Mouse (Mus musculus) midbrain, embryonic 11.5 days (tissue): ENCODE data around the gene Tmem63c. TPM values are rescaled to one million over a fixed set of nuclear protein-coding genes. Genes with fewer than 3 reads are reported as not detected.

Experiments used
- ATAC-seq: fragments of 200-750 bp; cut with Nextera tagmentation; 2 replicates; pipeline ENCODE4 v1.8.0; 2017; ENCODE audit warnings: moderate TSS enrichment, moderate library complexity; ENCODE audit not compliant: low FRiP score
- DNase-seq: peaks from one replicate; pipeline ENCODE4 v3.0.0; 2015; ENCODE audit warnings: low spot score; ENCODE audit errors: missing footprints
- H3K27ac ChIP-seq: fragments of 300-500 bp; sonication (generic); 2 replicates; pipeline ENCODE4 v1.5.1; 2014; ENCODE audit warnings: low read depth, low read length
- H3K27me3 ChIP-seq: fragments of 300-500 bp; sonication (generic); 2 replicates; pipeline ENCODE4 v1.6.1; 2014; ENCODE audit warnings: mild to moderate bottlenecking, low read length, moderate library complexity, mixed read lengths; ENCODE audit not compliant: control insufficient read depth, insufficient read depth
- H3K36me3 ChIP-seq: fragments of 300-500 bp; sonication (generic); 2 replicates; pipeline ENCODE4 v1.6.1; 2014; ENCODE audit warnings: mild to moderate bottlenecking, low read length, moderate library complexity, mixed read lengths; ENCODE audit not compliant: control insufficient read depth, insufficient read depth
- H3K4me1 ChIP-seq: fragments of 300-500 bp; sonication (generic); 2 replicates; pipeline ENCODE4 v1.6.1; 2014; ENCODE audit warnings: low read length; ENCODE audit not compliant: control insufficient read depth, insufficient read depth
- H3K4me2 ChIP-seq: fragments of 300-500 bp; sonication (generic); 2 replicates; pipeline ENCODE4 v1.6.1; 2014; ENCODE audit warnings: mild to moderate bottlenecking, moderate library complexity
- H3K4me3 ChIP-seq: fragments of 300-500 bp; sonication (generic); 2 replicates; pipeline ENCODE4 v1.5.1; 2014; ENCODE audit warnings: low read depth, low read length
- H3K9ac ChIP-seq: fragments of 300-500 bp; sonication (generic); 2 replicates; pipeline ENCODE4 v1.6.1; 2014; ENCODE audit warnings: low read length
- H3K9me3 ChIP-seq: fragments of 300-500 bp; sonication (generic); 2 replicates; pipeline ENCODE4 v1.6.1; 2016; ENCODE audit warnings: low read length; ENCODE audit not compliant: control insufficient read depth
- WGBS: fragments of 180-500 bp; shearing (Covaris S2); extraction: QIAGEN DNeasy Blood & Tissue Kit; methylation state at CpG from one replicate; pipeline ENCODE4 v1.1.7; 2014; 5-methylcytosine and 5-hydroxymethylcytosine counted together
- polyA plus RNA-seq: library from polyadenylated mRNA; unstranded; fragments of >200 nt; fragmentation: Nextera tagmentation; extraction: Ambion mirVana; gene quantifications from 2 replicates; pipeline ENCODE4 v1.2.1, GENCODE M21; 2014

The Tmem63c gene
- polyA plus RNA-seq, 1 experiment from 2014 or later, result 0.64 TPM

- peak overlapping the region; percentile 44 for H3K4me2 ChIP-seq
- WGBS, result 3% methylated on average over 28 of the region's 28 CpGs
- H3K27me3 ChIP-seq, result peaks cover 43% of the 10 kb centered on the region
- no peak overlapping the region for H3K27ac ChIP-seq
- peak; percentile 80 for ATAC-seq
- H3K9me3 ChIP-seq, result no peaks in the 10 kb centered on the region
- no peaks in the 10 kb centered on the region for H3K36me3 ChIP-seq
- H3K4me1 ChIP-seq, result peaks cover 4% of the 10 kb centered on the region
- 0 out of 2 replicates have a peak overlapping the region, but pooled peaks have one; percentile 10 for H3K4me3 ChIP-seq
- no peak overlapping the region; the same call in 1 of the 2 replicates for H3K9ac ChIP-seq
- peak; percentile 97 for DNase-seq
These were observed 37.5 kb upstream of the Tmem63c start for GRCm38 (mm10) chr12:86983470-86984193.

DNA sequence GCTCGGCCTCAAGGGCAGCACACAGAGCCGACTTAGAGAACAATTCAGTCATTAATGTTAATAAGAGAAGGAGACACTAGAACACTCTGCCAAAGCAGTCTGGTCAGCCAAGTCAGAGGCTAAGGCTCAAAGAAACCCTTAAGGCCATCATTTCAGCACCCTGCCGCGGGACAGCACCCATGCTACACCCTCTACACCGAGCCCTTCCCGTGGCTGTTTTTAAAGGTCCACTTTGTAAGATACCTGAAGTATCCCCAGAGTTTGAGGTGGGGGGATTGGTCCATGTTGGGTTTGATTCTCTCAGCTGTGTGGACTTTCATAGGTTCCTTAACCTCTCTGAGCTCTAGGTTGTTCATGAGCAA lies 37.0 kb upstream of the Tmem63c start:
- no peak for DNase-seq
- H3K4me2 ChIP-seq, result peak overlapping the region; percentile 44
- 12% methylated on average over 6 of the region's 6 CpGs for WGBS
- peaks cover 48% of the 10 kb centered on the region for H3K27me3 ChIP-seq
- no peaks in the 10 kb centered on the region for H3K9me3 ChIP-seq
- H3K27ac ChIP-seq, result no peak overlapping the region
- no peak overlapping the region for H3K4me3 ChIP-seq
- peaks cover 5% of the 10 kb centered on the region for H3K4me1 ChIP-seq
- no peaks in the 10 kb centered on the region for H3K36me3 ChIP-seq
- no peak overlapping the region for H3K9ac ChIP-seq
- ATAC-seq, result peak; percentile 8; the same call in 1 of the 2 replicates

DNA sequence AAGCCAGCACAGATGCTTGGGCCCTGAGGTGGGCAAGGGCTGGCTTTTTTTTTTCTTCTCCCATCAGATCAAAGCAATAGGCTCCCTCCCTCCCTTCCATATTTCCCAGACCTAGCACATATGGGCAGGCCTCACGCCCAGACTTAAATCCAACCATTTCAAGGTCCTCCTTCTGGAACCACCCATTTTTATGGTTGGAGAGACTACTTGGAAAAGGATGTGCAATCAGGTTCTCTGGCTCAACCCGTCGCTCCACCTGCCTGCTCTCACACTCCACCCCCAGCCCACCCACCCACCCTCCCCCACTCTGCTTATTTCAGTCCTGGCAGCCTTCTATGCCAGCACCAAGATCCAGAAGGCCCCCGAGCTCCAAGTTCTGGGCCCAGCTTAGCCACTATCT lies 34.6 kb upstream of the Tmem63c start:
- no peaks in the 10 kb centered on the region for H3K36me3 ChIP-seq
- ATAC-seq, result no peak
- H3K27ac ChIP-seq, result no peak overlapping the region
- 78% methylated on average over 4 of the region's 4 CpGs for WGBS
- H3K27me3 ChIP-seq, result peaks cover 69% of the 10 kb centered on the region
- H3K9me3 ChIP-seq, result no peaks in the 10 kb centered on the region
- no peak overlapping the region for H3K4me2 ChIP-seq
- H3K4me1 ChIP-seq, result peaks cover 16% of the 10 kb centered on the region
- H3K9ac ChIP-seq, result no peak overlapping the region
- DNase-seq, result no peak
- H3K4me3 ChIP-seq, result no peak overlapping the region

DNA sequence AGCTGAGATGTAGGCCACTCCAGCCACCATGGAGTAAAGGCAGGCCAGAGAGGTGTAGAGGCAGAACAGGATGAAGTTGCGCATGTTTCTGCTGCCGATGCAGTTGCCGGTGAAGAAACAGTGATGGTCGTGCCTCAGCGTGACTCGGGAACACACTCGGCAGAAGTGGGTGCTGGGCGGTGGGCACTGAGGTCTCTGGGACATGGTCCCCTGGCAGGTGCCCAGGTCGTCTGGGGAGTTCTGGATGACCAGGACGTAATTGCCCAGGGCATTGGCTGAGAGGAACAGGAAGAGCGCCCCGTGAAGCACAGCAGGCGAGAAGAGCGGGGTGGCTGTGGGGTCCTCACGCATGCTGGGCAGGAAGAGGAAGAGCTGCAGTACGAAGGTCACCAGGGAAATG lies 32.9 kb upstream of the Tmem63c start:
- ATAC-seq, result no peak
- no peaks in the 10 kb centered on the region for H3K36me3 ChIP-seq
- peaks cover 18% of the 10 kb centered on the region for H3K4me1 ChIP-seq
- peaks cover 62% of the 10 kb centered on the region for H3K27me3 ChIP-seq
- no peak overlapping the region for H3K27ac ChIP-seq
- H3K4me2 ChIP-seq, result no peak overlapping the region
- no peaks in the 10 kb centered on the region for H3K9me3 ChIP-seq
- WGBS, result 48% methylated on average over 16 of the region's 16 CpGs
- H3K4me3 ChIP-seq, result no peak overlapping the region
- no peak overlapping the region for H3K9ac ChIP-seq
- DNase-seq, result no peak

- Histone ChIP-seq H3K9me3 (no peaks in the 10 kb centered on the region), H3K4me1 (peaks cover 14% of the 10 kb centered on the region), H3K36me3 (no peaks in the 10 kb centered on the region), H3K27ac (no peak overlapping the region), H3K9ac (no peak overlapping the region), H3K4me3 (0 out of 2 replicates have a peak overlapping the region, but pooled peaks have one; percentile 55), H3K27me3 (peaks cover 51% of the 10 kb centered on the region), H3K4me2 (peak overlapping the region; percentile 82)
- ATAC-seq (0 out of 2 replicates have a peak, but pooled peaks have one; percentile 6), DNase-seq (no peak)
- WGBS, result 8% methylated on average over 15 of the region's 15 CpGs
These were observed 31.8 kb upstream of the Tmem63c start for GRCm38 (mm10) chr12:86989378-86989777.

GRCm38 (mm10) chr12:86989890-86990754 lies 31.0 kb upstream of the Tmem63c start, which contains the start of gene Zdhhc22:
Gene Zdhhc22 (minus strand): TSS chr12:86990430.
- DNase-seq (peak; percentile 95), ATAC-seq (peak; percentile 83)
- Histone ChIP-seq H3K9me3 (no peaks in the 10 kb centered on the region), H3K4me1 (peaks cover 14% of the 10 kb centered on the region), H3K27me3 (peaks cover 45% of the 10 kb centered on the region), H3K9ac (peak within 1 kb of the TSS; percentile 69), H3K36me3 (no peaks in the 10 kb centered on the region), H3K4me2 (peak within 1 kb of the TSS; percentile 82), H3K27ac (no peak within 1 kb of the TSS), H3K4me3 (peak within 1 kb of the TSS; percentile 55)
- WGBS, result 2% methylated on average over 36 of the region's 68 CpGs

DNA sequence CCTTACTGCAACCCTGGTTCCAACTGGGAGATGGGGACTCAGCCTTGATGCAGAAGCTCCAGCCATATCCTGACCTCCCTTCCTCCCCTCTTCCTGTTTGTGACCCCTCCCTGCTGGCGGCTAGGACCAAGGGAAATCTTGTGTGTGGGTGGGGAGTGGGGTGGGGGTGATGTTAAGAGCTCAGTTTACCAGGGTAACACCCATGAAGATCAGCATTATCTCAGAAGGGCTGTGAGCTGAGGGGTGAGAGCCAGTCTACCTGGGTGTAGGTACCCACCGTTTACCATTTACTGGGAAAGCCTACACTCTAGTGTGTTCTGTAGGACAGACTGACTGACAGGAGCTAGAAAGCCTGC lies 30.4 kb upstream of the Tmem63c start:
- DNase-seq, result peak; percentile 84
- Histone ChIP-seq H3K4me1 (peaks cover 14% of the 10 kb centered on the region), H3K9ac (peak overlapping the region; percentile 69), H3K27me3 (peaks cover 40% of the 10 kb centered on the region), H3K27ac (no peak overlapping the region), H3K4me3 (peak overlapping the region; percentile 55), H3K36me3 (no peaks in the 10 kb centered on the region), H3K4me2 (peak overlapping the region; percentile 82), H3K9me3 (no peaks in the 10 kb centered on the region)
- ATAC-seq, result no peak; the same call in 1 of the 2 replicates
- 38% methylated on average over 2 of the region's 2 CpGs for WGBS

DNA sequence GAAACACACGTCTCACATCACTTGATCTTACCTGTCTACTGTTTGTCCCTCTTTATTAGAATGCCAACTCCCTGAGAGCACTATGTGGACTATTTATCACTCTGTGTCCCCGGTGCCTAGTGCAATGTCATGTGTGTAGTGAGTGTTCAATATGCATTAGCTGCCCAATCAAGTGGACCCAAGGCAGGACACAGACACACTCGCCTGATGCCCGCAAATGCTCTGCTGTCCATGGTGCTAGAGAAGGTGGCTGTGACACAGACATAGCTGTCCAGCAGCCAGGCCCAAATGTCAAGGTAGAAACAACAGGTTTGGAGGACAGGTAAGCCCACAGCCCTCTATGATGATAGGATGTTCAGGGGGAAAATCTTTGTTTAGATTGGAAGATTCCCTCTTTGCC lies 27.0 kb upstream of the Tmem63c start:
- Histone ChIP-seq H3K4me1 (peaks cover 13% of the 10 kb centered on the region), H3K4me3 (no peak overlapping the region), H3K27me3 (peaks cover 24% of the 10 kb centered on the region), H3K27ac (no peak overlapping the region), H3K4me2 (no peak overlapping the region), H3K9ac (no peak overlapping the region), H3K36me3 (no peaks in the 10 kb centered on the region), H3K9me3 (no peaks in the 10 kb centered on the region)
- ATAC-seq (no peak), DNase-seq (peak; percentile 79)
- 39% methylated on average over 4 of the region's 4 CpGs for WGBS

GRCm38 (mm10) chr12:86994776-86995175 lies 26.4 kb upstream of the Tmem63c start:
- WGBS, result 58% methylated on average over 3 of the region's 3 CpGs
- DNase-seq, result peak; percentile 75
- no peak overlapping the region for H3K9ac ChIP-seq
- peaks cover 18% of the 10 kb centered on the region for H3K27me3 ChIP-seq
- H3K9me3 ChIP-seq, result no peaks in the 10 kb centered on the region
- ATAC-seq, result no peak
- H3K27ac ChIP-seq, result no peak overlapping the region
- H3K4me1 ChIP-seq, result peaks cover 9% of the 10 kb centered on the region
- H3K36me3 ChIP-seq, result no peaks in the 10 kb centered on the region
- H3K4me3 ChIP-seq, result no peak overlapping the region
- no peak overlapping the region for H3K4me2 ChIP-seq
